ENCODE assay signal across 16 mouse cellular contexts in the genomic region with DNA sequence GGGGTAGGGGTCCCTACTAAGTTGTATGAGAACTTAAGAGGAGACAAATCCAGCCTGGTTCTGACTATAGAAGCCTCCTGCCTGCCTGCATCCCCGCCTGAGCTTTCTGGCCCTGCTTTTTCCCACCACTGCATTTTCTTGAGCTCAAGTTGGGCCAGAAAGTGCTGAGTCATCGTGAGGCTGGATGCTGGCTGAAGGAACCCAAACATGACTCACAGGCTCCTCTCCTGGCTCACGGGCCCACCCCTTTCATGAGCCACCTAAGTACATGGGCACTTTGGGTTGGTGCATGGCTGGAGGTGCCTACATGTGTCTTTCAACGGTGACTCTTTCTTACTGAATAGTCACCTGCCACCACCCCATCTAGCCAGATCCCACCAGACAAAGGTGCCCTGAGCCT. TPM values are rescaled to one million over a fixed set of nuclear protein-coding genes. Genes with fewer than 3 reads are reported as not detected.
A peak's percentile ranks its signal among the peaks of the same experiment; 100 is the strongest.
DNase-seq lines count a peak whose midpoint lies in the region; ATAC-seq and TF ChIP-seq lines count a peak whose summit lies in the region.
"Had no signal": no experiment of that assay in that cellular context is flagged by ENCODE, and none has a peak within 500 bp of the region (broad histone marks: within the 10 kb centered on the region; RNA-seq: fewer than 3 reads in every experiment).

No protein-coding gene starts in this region.

- ATAC-seq in heart, embryonic 11.5 days (replicated peaks; ENCODE audit: insufficient number of reproducible peaks, low FRiP score, low TSS enrichment), result no peak
- ATAC-seq: hindbrain, postnatal 0 days; Patski had no signal

- H3K4me2 ChIP-seq in heart, embryonic 11.5 days, result no peak overlapping the region
- H3K4me2 ChIP-seq: embryonic facial prominence, embryonic 12.5 days; liver, embryonic 11.5 days had no signal

- no peak overlapping the region for H3K4me3 ChIP-seq in ES-E14 (ENCODE audit: insufficient read depth in 1 of 2, low read depth in 1 of 2, low read length in 2 of 2, poor library complexity in 1 of 2, severe bottlenecking in 1 of 2)
- H3K4me3 ChIP-seq in heart, embryonic 11.5 days (ENCODE audit: low read depth, low read length), result no peak overlapping the region
- H3K4me3 ChIP-seq in lung, adult 2 months (replicated peaks; ENCODE audit: extremely low read depth, low read depth, low read length), result no peak overlapping the region
- H3K4me3 ChIP-seq: embryonic facial prominence, embryonic 12.5 days had no signal

- H3K27me3 ChIP-seq in heart, embryonic 11.5 days (ENCODE audit: control insufficient read depth, insufficient read depth, low read length), result no peaks in the 10 kb centered on the region
- H3K27me3 ChIP-seq: embryonic facial prominence, embryonic 12.5 days had no signal

- no peak overlapping the region for H3K27ac ChIP-seq in ES-E14 (ENCODE audit: insufficient read depth, low read depth, low read length, poor library complexity, severe bottlenecking)
- no peak overlapping the region for H3K27ac ChIP-seq in heart, embryonic 11.5 days (ENCODE audit: low read depth, low read length)
- H3K27ac ChIP-seq: embryonic facial prominence, embryonic 12.5 days; hindbrain, postnatal 0 days had no signal

- TF ChIP-seq POLR2A in lung, adult 2 months (IDR thresholded peaks at IDR 0.05; ENCODE audit: borderline replicate concordance, extremely low read depth, low read depth, low read length), result no peak

- WGBS in heart, embryonic 11.5 days (ENCODE audit: insufficient replicate concordance), result 63% methylated on average over 4 of the region's 4 CpGs
- 71% methylated on average over 4 of the region's 4 CpGs for WGBS in lung, adult 2 months

- TF ChIP-seq CTCF in lung, adult 2 months (IDR thresholded peaks at IDR 0.05; ENCODE audit: insufficient read depth, low read length), result no peak

- intact Hi-C loops in left cerebral cortex, postnatal 36 days (cut with DNase I), result no loop called here

- peak; percentile 7 for DNase-seq in lung, postnatal 36 days
- no peak for DNase-seq in lung, postnatal 4 days
- DNase-seq in ES-E14 (ENCODE audit: low read depth, low spot score), result peak; percentile 45
- peak; percentile 22 for DNase-seq in adrenal gland, postnatal 14 days
- DNase-seq in left cerebral cortex, postnatal 36 days (ENCODE audit: low spot score in 2 of 2), result peak; percentile 60 to 69
- no peak for DNase-seq in kidney, postnatal 14 days
- no peak for DNase-seq in lung, adult 2 months
- DNase-seq: cerebellum, adult 11-12 months; kidney, postnatal 25 days had no signal

- H3K9me3 ChIP-seq in ES-E14 (ENCODE audit: control insufficient read depth, insufficient read depth, low read depth, low read length), result no peaks in the 10 kb centered on the region
- H3K9me3 ChIP-seq in heart, embryonic 11.5 days (replicated peaks; ENCODE audit: control insufficient read depth, low read length), result no peaks in the 10 kb centered on the region
- H3K9me3 ChIP-seq: embryonic facial prominence, embryonic 12.5 days had no signal

- in situ Hi-C loops in ES-E14 (cut with MboI; ENCODE audit: low sequenced_read_pairs in 2 of 2, unreplicated experiment in 2 of 2), result loop anchor here in 1 of 2 experiments (5.0 kb wide), 1 partner anchor 94 kb away; no protein-coding TSS in a partner anchor

- peaks cover 5 to 28% of the 10 kb centered on the region in 2 experiments; a peak in 3 of 4 replicates for H3K4me1 ChIP-seq in ES-E14 (ENCODE audit: control insufficient read depth in 2 of 2, insufficient read depth in 2 of 2, low read length in 2 of 2, poor library complexity in 1 of 2)
- H3K4me1 ChIP-seq in heart, embryonic 11.5 days (ENCODE audit: control insufficient read depth, insufficient read depth, low read length), result no peaks in the 10 kb centered on the region
- no peaks in the 10 kb centered on the region for H3K4me1 ChIP-seq in lung, adult 2 months (ENCODE audit: control insufficient read depth, insufficient read depth, low read length)
- H3K4me1 ChIP-seq: embryonic facial prominence, embryonic 12.5 days had no signal

- H3K9ac ChIP-seq in ES-E14 (ENCODE audit: insufficient read depth, low read depth, low read length, poor library complexity, severe bottlenecking), result no peak overlapping the region; the same call in 1 of the 2 replicates
- no peak overlapping the region for H3K9ac ChIP-seq in heart, embryonic 11.5 days (ENCODE audit: low read depth, low read length)
- H3K9ac ChIP-seq: embryonic facial prominence, embryonic 12.5 days had no signal

- no peaks in the 10 kb centered on the region for H3K36me3 ChIP-seq in ES-E14 (ENCODE audit: control insufficient read depth, insufficient read depth, low read length, poor library complexity, severe bottlenecking)
- H3K36me3 ChIP-seq in heart, embryonic 11.5 days (ENCODE audit: control insufficient read depth, insufficient read depth, low read length), result no peaks in the 10 kb centered on the region
- H3K36me3 ChIP-seq: embryonic facial prominence, embryonic 12.5 days had no signal

TF ChIP-seq in ES-E14, 5 proteins besides CTCF, POLR2A, EP300 and RAD21:
- TF ChIP-seq CHD2 (IDR thresholded peaks at IDR 0.05; ENCODE audit: low read depth, low read length), result no peak
- TF ChIP-seq ZNF384 (IDR thresholded peaks at IDR 0.05; ENCODE audit: low read depth, low read length), result no peak
- TF ChIP-seq MAFK (IDR thresholded peaks at IDR 0.05; ENCODE audit: insufficient read depth, low read depth, low read length), result peak; percentile 98
- no peak for TF ChIP-seq ZC3H11A (IDR thresholded peaks at IDR 0.05; ENCODE audit: borderline replicate concordance, low read depth, low read length)

RNA-seq across cellular contexts. Expression of a gene that starts 5.6 kb away (rescaled TPM):
- total RNA-seq in ES-E14 (2012; rRNA removed), result 0.09 and 0.11 TPM in 2 replicates
- not detected in 2 replicates for total RNA-seq in adrenal gland, postnatal 14 days (2021)
- total RNA-seq in left cerebral cortex, postnatal 36 days (2021), result 1 to 10 TPM; 2.0 to 4.0 TPM
- polyA plus RNA-seq in heart, embryonic 11.5 days (2014; fragmentation: Nextera tagmentation; extraction: Ambion mirVana), result not detected in 2 replicates
- polyA plus RNA-seq in lung, adult 2 months (2012; rRNA removed), result not detected in 2 replicates
- polyA plus RNA-seq: embryonic facial prominence, embryonic 12.5 days; heart, embryonic 14.5 days; liver, embryonic 11.5 days; Patski; stomach, embryonic 16.5 days had no signal

RNA-seq across cellular contexts. Expression of a gene that starts 8.7 kb away (rescaled TPM):
- total RNA-seq in ES-E14 (2012; rRNA removed), result 2.1 and 2.3 TPM in 2 replicates
- total RNA-seq in adrenal gland, postnatal 14 days (2021), result 0.38 and 0.41 TPM in 2 replicates
- not detected for total RNA-seq in left cerebral cortex, postnatal 36 days (2021)
- 1.4 and 1.7 TPM in 2 replicates for polyA plus RNA-seq in heart, embryonic 11.5 days (2014; fragmentation: Nextera tagmentation; extraction: Ambion mirVana)
- polyA plus RNA-seq in lung, adult 2 months (2012; rRNA removed), result 0.51 and 51.5 TPM in 2 replicates
- total RNA-seq: hindbrain, postnatal 0 days had no signal
- polyA plus RNA-seq: Patski had no signal

RNA-seq across cellular contexts. Expression of a gene that starts 50.0 kb away (rescaled TPM):
- 0.31 and 0.69 TPM in 2 replicates for total RNA-seq in ES-E14 (2012; rRNA removed)
- total RNA-seq in adrenal gland, postnatal 14 days (2021), result not detected in 2 replicates
- total RNA-seq in left cerebral cortex, postnatal 36 days (2021), result not detected
- not detected in 2 replicates for polyA plus RNA-seq in heart, embryonic 11.5 days (2014; fragmentation: Nextera tagmentation; extraction: Ambion mirVana)
- polyA plus RNA-seq in lung, adult 2 months (2012; rRNA removed), result 0.58 TPM in 1 of 2 replicates, not detected in the other
- total RNA-seq: hindbrain, postnatal 0 days had no signal
- polyA plus RNA-seq: embryonic facial prominence, embryonic 12.5 days; heart, embryonic 14.5 days; hindbrain, postnatal 0 days; liver, embryonic 11.5 days; Patski had no signal

RNA-seq across cellular contexts. Expression of a gene that starts 50.2 kb away (rescaled TPM):
- total RNA-seq in ES-E14 (2012; rRNA removed), result 53.4 and 79.9 TPM in 2 replicates
- 6.4 and 6.6 TPM in 2 replicates for total RNA-seq in adrenal gland, postnatal 14 days (2021)
- not detected for total RNA-seq in left cerebral cortex, postnatal 36 days (2021)
- 48.4 and 69.2 TPM in 2 replicates for polyA plus RNA-seq in heart, embryonic 11.5 days (2014; fragmentation: Nextera tagmentation; extraction: Ambion mirVana)
- 275 and 280 TPM in 2 replicates for polyA plus RNA-seq in lung, adult 2 months (2012; rRNA removed)
- polyA plus RNA-seq: Patski had no signal

Comparison
In these comparisons a context has a peak if more than half of its experiments do, and no peak if none do; other contexts are left out.
1. DNase-seq: peak in lung, postnatal 36 days (single experiment), ES-E14 (single experiment), adrenal gland, postnatal 14 days (single experiment) and left cerebral cortex, postnatal 36 days (2 of 2); none in lung, postnatal 4 days (0 of 2), kidney, postnatal 14 days (single experiment) and lung, adult 2 months (single experiment).